Mouse (Mus musculus): ENCODE results near the gene Rad21l.
A peak's percentile ranks its signal among the peaks of the same experiment; 100 is the strongest.

The Rad21l gene

GRCm38 (mm10) chr2:151668433-151668832 is at the start of gene Rad21l:
TSS of gene Rad21l (minus strand) at chr2:151668533.
- no peak for DNase-seq (ENCODE audit: extremely low read depth, insufficient read length, low spot score)

DNA sequence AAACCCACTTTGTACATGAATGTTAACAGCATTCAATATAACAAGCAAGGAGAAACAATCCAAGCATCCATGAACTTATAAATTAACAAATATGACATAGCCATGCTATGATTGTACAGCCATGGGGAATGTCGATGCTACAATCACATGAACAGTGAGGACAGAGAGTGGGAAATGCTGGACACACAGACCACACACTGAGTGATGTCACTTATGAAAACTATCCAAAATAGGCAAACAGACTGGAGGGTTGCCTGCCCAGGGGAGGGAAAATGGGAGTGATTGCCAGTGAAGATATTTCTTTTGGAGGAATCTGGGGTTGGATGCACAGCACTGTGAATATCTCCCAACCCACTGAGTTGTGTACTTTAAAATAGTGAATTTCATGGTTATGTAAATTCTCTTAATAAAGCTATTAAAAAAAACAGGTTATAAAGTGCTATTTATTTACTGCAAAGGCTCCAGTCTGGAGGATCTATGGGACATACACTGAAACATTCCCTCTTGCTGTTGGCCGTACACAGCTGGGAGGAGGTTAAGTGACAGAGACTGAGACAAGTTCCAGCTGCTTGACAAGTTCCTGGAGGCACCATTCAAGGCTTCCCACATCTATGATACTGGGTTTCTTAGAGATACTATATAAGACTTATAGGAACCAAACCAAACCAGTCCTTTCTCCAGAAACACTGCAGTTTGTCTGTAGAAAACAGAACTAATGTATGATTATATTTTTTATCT is 48.2 kb upstream of the Rad21l start:
- no peak for DNase-seq (ENCODE audit: extremely low read depth, insufficient read length, low spot score)

- no peak for DNase-seq (ENCODE audit: extremely low read depth, insufficient read length, low spot score)
Observed at GRCm38 (mm10) chr2:151715526-151715925, 47.2 kb upstream of the Rad21l start.

DNA sequence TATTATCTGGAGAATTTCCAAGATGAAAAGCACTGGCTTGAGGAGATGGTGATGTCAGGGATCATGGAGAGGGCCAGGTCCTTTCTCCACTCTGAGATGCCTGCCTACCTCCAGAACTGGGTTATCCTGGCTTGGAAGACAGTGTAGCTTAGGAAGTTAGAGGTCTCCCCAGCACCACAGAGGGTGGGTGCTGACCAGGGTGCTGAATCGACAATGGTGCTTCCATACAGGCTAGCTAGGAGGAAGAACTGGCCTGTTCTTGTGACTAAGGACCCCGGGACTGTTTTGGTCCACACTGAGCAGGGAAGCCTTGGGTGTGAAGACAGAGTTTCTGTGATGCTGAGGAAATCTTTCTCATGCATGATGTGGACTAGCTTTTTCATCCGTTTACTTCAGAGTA is 44.3 kb upstream of the Rad21l start:
- no peak for DNase-seq (ENCODE audit: extremely low read depth, insufficient read length, low spot score)

- DNase-seq (ENCODE audit: extremely low read depth, insufficient read length, low spot score) = no peak
Observed at GRCm38 (mm10) chr2:151702851-151703190, 34.5 kb upstream of the Rad21l start.

GRCm38 (mm10) chr2:151702146-151702850 is 34.0 kb upstream of the Rad21l start:
- DNase-seq (ENCODE audit: extremely low read depth, insufficient read length, low spot score) = no peak

GRCm38 (mm10) chr2:151701231-151702145 is 33.2 kb upstream of the Rad21l start, which contains the start of gene Tmem74b:
TSS of gene Tmem74b (plus strand) at chr2:151702008.
- no peak for DNase-seq (ENCODE audit: extremely low read depth, insufficient read length, low spot score)

GRCm38 (mm10) chr2:151682976-151683375 is 14.6 kb upstream of the Rad21l start:
- DNase-seq (ENCODE audit: extremely low read depth, insufficient read length, low spot score) = no peak

GRCm38 (mm10) chr2:151682357-151682756 is 14.0 kb upstream of the Rad21l start:
- no peak for DNase-seq (ENCODE audit: extremely low read depth, insufficient read length, low spot score)

DNA sequence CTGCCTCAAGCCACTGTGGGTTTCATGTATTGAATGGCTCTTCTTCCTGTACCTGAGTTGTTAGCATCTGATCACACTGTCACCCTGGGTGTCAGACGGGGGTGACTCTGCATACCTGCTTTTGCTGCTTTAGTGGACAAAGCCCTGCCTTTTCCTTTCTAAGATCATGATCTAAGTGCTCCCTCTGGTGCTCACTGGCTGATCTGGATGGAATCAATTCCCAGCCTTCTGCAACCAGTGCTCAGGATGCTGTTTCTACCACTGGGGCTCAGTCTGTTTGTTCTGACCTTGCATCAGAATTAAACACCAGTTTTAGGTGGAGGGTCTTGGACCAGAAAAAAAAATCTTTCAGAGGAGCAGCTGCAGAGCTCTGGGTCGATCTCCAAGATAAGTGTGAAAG is 7.9 kb upstream of the Rad21l start:
- no peak for DNase-seq (ENCODE audit: extremely low read depth, insufficient read length, low spot score)

GRCm38 (mm10) chr2:151670968-151671329 is 2.6 kb upstream of the Rad21l start:
- DNase-seq (ENCODE audit: extremely low read depth, insufficient read length, low spot score) = no peak

- peak; percentile 11 for DNase-seq (ENCODE audit: extremely low read depth, insufficient read length, low spot score)
Observed at GRCm38 (mm10) chr2:151670026-151670967, 2.0 kb upstream of the Rad21l start.

DNA sequence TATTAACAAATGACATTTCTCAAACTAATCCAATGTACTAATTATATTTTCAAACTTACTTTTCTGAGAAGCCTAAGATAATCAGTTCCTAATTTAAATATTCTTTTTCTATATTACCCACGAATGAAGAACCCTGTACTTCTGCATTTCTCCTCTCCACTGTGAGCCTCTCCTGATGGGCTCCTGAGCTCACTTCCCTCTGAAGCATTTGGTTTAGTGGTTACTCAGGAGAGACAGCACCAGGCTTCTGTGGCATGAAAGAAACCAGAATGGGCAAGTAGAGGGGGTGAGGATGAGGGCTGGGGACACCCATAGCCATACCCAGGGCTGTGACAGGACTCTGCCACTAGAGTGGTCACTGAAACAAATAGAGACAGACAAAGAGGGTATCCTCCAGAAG is 16.3 kb downstream of the Rad21l start:
- no peak for DNase-seq (ENCODE audit: extremely low read depth, insufficient read length, low spot score)

DNA sequence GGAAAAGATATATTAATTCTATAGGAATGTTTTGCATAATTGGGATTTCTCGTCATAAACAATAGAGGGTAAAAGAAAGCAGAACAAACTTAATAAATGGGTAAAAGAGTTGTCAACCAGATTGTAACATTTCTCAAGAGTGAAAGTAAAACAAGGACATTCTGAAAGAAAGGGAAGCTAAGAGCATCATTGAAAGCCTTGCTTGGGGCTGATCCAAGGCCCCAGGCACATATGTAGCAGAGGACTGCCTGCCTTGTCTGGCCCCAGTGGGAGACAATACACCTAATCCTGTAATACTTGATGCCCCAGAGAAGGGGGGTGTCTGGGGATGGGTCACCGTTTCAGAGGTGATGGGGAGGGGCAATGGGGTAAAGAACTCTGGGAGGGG is 32.3 kb downstream of the Rad21l start:
- DNase-seq (ENCODE audit: extremely low read depth, insufficient read length, low spot score) = no peak

GRCm38 (mm10) chr2:151635362-151636014 is 32.8 kb downstream of the Rad21l start:
- DNase-seq (ENCODE audit: extremely low read depth, insufficient read length, low spot score) = no peak

GRCm38 (mm10) chr2:151634903-151635302 is 33.4 kb downstream of the Rad21l start:
- no peak for DNase-seq (ENCODE audit: extremely low read depth, insufficient read length, low spot score)

GRCm38 (mm10) chr2:151632982-151633381 is 35.4 kb downstream of the Rad21l start:
- DNase-seq (ENCODE audit: extremely low read depth, insufficient read length, low spot score) = no peak

- DNase-seq (ENCODE audit: extremely low read depth, insufficient read length, low spot score) = no peak
Observed at GRCm38 (mm10) chr2:151632159-151632814, 36.0 kb downstream of the Rad21l start, which contains the start of gene Snph. TSS of gene Snph (minus strand) at chr2:151632593.

Data from 3134 (cell line).